Mouse (Mus musculus) lung, postnatal 0 days (tissue): ENCODE results near the gene Gm45837.

ENCODE experiments used
- CTCF ChIP-seq: IDR thresholded peaks from 2 replicates; pipeline ENCODE4 v1.5.1; 2016; ENCODE audit warnings: antibody characterized with exemption, mild to moderate bottlenecking
- EP300 ChIP-seq: IDR thresholded peaks from 2 replicates; pipeline ENCODE4 v1.6.1; 2016; ENCODE audit warnings: antibody characterized with exemption, mild to moderate bottlenecking, control low read depth

- TF ChIP-seq CTCF, result no peak
- no peak for TF ChIP-seq EP300
Measured at GRCm38 (mm10) chr7:101461571-101461970, 50.9 kb downstream of the Gm45837 start.
